Mouse (Mus musculus): Measurements from ENCODE around the gene Ccdc65.
"Not testable (repeated sequence)": the region's sequence is repeated elsewhere in the genome, so short reads cannot be mapped to it uniquely, and the experiment has no call there.

Gene Ccdc65

DNA sequence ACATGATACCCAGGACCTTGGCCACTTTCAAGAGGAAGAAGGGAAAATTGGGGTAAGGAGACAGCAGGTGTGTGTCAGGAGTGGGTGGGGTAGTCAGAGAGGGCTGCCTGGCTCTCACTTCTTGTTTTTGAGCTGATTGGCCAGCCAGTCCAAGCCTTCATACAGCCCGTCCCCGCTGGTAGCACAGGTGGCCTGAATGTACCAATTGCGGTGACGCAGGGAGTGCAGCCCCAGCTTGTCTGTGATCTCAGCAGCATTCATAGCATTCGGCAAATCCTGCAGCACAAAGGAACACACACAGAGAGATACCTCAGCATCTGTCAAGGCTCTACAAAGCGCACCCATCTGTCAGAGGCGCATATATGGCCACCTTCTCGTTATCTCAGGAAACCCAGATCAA is 32.2 kb downstream of the Ccdc65 start:
- DNase-seq, result no peak

DNA sequence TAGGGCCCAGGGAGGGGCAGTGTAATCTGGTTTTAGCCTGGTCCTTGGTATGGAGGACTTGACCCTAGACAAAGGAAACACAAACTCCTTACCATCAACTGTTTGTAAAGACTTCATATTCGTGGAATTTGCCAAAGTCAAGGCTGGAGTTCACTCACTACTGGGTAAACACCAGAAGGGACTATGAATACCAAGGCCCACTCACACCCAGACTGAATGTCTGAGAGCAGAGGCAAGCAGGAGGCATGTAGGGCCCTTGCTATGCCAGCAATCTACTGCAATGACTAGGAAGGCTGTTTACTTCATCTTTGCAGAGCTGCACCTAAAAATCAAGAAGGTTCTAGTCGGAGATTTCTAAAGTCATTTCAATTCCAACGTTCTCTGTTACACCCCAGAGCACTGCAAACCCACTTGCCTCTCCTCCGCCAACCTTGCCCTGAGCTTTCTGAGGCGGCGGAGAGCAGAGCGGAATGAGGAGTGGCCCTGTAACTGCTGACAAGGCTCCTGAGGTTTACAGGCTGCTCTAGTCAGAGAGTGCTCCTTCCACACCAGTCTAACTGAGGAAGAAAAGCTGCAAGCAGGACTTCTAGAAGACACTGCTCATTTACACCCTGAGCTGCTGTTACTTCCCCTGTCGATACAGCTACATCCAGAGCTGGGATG is 34.9 kb downstream of the Ccdc65 start:
- DNase-seq, result no peak

DNA sequence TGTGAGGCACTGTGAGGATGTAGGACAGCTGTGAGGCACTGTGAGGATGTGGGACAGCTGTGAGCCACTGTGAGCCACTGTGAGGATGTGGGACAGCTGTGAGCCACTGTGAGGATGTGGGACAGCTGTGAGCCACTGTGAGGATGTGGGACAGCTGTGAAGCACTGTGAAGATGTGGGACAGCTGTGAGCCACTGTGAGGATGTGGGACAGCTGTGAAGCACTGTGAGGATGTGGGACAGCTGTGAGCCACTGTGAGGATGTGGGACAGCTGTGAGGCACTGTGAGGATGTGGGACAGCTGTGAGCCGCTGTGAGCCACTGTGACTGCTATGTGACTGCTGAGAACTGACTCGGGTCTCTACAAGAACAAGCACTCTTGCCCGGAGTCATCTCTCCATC is 35.9 kb downstream of the Ccdc65 start:
- not testable (repeated sequence) for DNase-seq

DNA sequence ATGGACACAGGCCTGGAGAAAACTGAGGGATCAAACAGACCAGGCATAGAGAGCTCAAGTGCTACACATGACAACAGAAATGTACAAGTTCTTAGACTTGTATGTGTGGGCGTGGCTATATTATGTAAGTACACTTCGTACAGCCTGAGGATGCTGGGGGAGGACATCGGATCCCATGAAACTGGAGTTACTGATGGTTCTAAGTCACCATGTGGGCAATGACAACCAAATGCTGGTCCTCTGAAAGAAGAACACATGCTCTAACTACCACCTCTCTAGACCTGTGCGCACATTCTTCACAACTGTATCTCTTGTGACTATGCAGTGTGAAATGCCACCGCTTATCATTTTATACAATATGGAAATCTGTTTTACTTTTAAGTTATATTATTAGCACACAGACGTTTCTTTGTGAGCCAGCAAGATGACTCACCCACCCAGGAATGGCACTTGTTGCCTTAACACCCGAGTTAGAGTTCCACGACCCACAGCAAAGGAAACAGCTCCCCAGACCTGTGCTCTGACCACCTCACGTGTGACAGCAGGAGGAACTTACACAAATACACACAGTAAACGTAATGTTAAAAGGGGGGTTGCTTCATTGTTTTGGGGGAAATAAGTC is 38.4 kb downstream of the Ccdc65 start:
- no peak for DNase-seq

DNA sequence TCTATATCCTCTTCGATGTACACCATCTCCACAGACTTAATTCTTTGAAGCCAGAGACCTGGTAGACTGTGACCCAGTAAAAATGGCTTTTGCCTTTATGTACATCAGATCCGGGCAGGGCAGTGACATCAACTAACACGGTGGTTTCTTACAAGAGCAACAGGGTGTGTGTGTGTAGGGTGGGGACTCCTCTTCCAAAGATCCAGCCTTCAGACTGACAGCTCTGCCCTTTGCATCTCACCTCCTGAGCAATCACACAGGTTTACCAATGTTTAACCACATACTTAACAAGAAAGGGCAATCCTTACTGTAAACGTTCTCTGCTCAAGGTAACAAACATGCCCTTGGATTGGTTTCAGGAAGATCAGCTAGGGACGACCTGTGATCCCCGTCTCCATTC is 39.3 kb downstream of the Ccdc65 start:
- DNase-seq, result no peak

DNA sequence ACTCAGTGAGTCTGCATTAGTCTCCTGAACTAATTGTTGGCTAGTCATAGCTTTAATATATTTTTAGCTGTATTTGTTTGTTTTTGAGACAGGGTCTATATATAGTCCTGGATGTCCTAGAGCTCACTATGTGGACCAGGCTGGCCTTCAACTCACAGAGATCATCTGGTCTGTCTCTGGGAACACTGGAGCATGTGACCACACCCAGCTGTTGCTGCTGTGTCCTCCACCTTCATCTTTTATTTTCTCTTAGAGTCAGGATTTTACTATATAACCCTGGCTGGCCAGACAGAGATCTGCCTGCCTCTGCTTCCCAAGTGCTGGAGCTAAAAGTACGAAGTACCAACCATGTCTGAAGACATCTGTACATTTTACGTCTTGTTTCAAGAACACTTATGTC is 41.1 kb downstream of the Ccdc65 start:
- no peak for DNase-seq

DNA sequence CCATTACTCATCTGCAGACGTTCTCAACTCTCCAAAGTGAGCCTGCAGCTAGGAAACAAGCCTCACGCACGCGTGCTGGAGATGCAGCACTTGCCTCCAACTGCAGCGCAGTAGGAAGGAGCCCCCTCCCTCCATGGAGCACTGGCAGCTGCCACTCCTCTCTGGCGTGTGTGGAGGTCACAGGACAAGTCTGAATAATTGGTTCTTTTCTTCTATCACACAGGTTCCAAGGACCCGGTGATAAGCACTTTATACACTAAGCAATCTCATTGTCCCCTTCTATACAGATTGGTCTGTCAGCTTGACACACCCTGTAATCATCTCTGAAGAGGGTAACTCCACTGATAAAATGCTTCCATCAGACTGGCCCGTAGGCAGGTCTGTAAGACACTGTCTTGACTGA is 45.0 kb downstream of the Ccdc65 start:
- no peak for DNase-seq

DNA sequence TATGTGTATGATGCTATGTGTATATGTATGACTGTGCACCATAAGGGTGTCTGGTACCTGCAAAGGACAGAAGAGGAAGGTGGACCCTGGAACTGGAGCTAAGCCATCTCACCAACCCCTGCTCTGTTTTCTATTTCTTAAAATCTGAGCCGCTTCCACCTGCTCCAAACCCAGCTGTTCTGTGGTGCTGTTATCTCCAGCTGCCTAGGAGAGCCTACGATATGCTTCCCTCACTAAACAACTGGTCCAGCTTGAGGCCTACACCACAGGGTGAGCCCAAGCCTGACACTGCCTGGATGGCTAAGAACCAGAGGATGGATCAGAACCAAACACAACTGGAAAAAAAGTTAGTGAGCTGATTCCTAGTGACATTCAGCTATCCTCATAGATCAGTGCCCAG is 46.1 kb downstream of the Ccdc65 start:
- no peak for DNase-seq

DNA sequence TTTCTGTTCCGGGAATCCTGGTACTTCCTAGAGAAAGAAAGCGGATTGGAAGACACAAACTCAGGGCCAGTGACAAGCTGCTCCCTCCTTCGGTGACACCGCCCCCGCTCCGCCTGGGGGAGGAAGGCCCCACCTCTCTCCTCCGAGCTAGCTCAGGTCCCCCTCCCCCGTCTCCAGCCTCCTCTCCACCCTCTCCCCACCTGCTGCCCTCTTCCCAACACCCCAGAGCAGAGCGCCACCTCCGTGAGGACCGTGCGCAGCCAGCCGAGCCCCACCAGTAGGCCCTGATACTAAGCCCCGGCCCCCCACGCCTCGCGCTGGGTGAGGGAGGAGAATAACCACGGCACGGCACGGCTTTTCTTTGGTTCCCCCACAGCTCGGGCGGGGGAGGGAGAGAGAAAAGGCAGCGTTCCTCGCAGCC is 54.2 kb downstream of the Ccdc65 start:
- DNase-seq, result peak; percentile 74 to 80

DNA sequence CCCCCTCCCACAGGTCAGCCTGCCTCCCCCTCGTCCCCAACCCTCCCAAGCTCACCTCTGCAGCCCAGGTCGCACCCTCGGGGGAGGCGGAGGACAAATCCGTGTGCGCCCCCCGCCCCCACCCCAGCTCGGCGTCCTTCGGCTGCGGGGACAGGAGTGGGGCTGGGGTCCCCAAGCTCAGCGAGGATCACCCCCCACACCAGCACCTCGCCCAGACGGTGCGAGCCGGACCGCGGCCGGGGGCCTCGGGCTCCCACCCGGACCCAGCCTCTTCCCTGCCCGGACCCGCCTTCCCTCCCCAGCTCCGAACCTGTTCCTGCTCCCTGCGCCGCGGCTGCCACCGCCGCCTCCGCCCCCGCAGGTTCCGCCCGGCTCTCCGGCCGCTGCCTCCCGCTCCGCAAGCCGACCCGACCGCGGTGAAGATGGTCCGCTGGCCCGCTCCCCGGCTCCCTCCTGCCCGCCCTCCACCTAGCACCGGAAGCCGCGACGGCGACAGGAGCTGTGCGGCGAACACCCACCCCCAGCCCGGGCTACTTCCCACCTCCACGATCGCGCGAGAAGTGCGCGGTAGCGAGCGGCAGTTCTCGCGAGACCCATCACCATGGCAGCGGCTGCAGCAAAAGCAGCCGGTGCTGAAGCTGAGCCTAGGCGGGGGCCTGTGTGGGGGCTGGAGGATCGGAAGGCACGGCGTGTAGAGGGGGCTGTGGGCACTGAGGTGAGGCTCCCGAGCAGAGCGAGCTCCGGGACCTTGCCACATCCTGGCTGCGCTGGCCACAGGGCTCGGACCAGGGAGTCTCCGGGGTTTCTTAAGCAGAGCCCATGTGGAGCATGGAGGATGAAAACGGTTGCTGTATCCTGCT is 54.9 kb downstream of the Ccdc65 start, which contains the start of gene Arf3:
Arf3 (minus strand) TSS at position 545 of the 860 bp plus-strand sequence.
- peak; percentile 98 for DNase-seq

DNA sequence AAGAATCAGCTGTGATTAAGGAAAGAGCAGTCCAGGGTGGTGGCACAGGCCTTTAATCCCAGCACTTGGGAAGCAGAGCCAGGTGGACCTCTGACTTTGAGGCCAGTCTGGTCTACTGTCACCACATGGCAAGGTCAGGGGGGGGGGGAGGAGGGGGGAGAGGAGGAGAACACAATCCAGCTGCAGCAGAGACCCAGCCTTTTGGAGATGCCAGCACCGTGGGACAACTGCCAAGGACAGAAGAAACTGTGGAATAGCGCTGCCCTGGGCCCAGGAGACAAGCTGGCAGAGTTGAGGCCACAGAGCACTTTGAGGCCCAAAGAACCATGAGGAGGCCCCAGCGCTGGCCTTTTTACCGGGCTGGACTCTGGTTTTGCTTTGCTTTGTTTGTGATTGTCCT is 57.9 kb downstream of the Ccdc65 start:
- no peak for DNase-seq

DNA sequence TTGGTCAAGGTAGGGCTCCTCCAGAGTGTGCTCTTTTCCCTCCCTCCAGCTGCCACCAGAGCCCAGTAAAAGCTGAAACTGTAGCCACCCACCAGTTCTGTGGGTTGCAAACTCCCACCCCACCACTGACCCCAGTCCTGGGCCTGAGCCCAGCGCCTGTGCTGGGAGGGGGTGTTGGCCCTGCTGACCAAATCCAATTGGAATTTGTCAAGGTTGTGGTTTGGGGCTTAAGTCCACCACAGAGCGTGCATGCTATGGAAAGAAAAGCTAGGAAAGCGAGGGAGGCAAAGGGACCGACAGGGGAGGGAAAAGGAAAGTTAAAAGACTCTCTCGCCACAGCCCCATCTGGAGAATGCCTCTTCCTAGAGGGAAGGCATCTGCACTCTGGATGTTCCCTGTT is 60.3 kb downstream of the Ccdc65 start:
- no peak for DNase-seq

DNA sequence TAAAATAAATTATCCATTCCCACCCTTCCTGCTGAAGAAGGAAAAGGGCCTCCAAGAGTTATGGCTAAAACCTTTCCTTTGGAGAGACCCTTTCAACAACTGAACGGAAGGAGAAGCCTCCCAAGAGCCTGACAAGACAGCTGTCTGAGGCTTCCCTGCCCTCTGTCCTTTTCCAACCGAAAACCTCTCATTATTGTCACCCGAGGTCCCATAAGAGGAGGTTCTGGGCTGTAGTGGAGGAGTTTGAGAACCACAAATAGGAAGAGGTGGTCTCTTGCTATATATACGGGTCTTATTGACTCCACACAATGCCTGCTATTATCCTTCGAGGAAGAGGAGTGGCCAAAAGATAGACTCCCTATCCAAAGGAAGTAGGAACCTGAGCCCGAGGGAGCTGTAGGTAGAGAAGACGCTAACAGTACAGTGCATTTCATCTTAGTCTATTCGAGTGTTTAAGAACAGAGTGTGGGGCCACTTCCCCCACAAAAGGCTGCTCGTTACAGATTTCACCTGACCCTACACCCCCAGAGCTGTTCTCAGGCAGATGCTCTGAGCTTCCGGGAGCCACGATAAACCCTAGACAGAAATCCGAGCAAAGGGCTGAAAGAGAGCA is 63.9 kb downstream of the Ccdc65 start:
- no peak for DNase-seq

DNA sequence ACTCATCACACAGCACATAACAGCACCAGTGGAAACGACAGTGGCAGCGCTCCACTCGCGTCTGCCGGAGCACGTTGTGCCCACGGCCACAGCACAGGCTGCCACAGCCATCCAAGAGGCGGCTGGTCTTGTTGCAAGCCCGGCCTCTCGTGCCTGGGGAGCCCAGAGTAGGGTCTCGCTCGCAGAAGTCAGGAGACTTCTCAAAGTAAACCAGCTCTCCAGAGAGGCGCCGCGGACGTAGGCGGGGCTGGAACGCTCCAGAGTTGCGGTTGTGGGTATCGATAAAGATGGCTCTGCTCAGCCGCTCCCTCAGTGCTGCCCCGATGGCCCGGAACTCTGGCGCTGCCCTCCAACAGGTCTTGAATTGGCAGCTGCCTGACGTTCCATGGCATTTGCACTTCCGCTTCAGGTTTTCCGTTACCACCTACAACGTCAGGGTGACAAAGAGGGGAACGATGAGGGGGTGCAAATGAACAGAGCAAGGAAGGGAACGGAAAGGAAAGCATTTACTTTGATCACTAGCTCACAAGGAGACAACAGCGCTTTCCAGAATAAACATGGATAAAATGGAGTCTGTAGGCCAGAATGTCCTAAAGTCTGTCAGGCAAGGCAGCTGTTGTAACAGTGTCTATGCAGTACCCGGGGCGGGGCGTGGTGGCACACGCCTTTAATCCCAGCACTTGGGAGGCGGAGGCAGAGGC is 64.7 kb downstream of the Ccdc65 start:
- peak; percentile 53 to 65 for DNase-seq
